Mouse (Mus musculus) C2C12 (cell line): Measurements from ENCODE around the gene Swap70. TPM values are rescaled to one million over a fixed set of nuclear protein-coding genes. Genes with fewer than 3 reads are reported as not detected.

ENCODE experiments used
- H3K27me3 ChIP-seq: one replicate; pipeline ENCODE4 v1.6.1; 2011; ENCODE audit not compliant: control insufficient read depth, insufficient read depth, insufficient read length
- H3K36me3 ChIP-seq: one replicate; pipeline ENCODE4 v1.6.1; 2011; ENCODE audit not compliant: control insufficient read depth, insufficient read depth
- H3K4me3 ChIP-seq: one replicate; pipeline ENCODE4 v1.5.1; 2011; ENCODE audit warnings: mild to moderate bottlenecking, control low read depth; ENCODE audit not compliant: poor library complexity, insufficient read depth, severe bottlenecking
- H3K79me2 ChIP-seq: one replicate; pipeline ENCODE4 v1.6.1; 2011; ENCODE audit not compliant: control insufficient read depth, insufficient read depth
- H3K79me3 ChIP-seq: one replicate; pipeline ENCODE4 v1.6.1; 2011; ENCODE audit warnings: low read depth, control low read depth
- H3ac ChIP-seq: one replicate; pipeline ENCODE3; 2011; ENCODE audit warnings: low read depth; ENCODE audit not compliant: control insufficient read depth, insufficient read length
- CEBPB ChIP-seq: IDR thresholded peaks from one replicate; pipeline ENCODE4 v1.6.1; 2011; ENCODE audit warnings: low read depth, mild to moderate bottlenecking, control low read depth, moderate library complexity
- CTCF ChIP-seq: IDR thresholded peaks from one replicate; pipeline ENCODE4 v1.5.1; 2011; ENCODE audit not compliant: control insufficient read depth, insufficient read depth, insufficient read length
- FOSL1 ChIP-seq: IDR thresholded peaks from one replicate; pipeline ENCODE4 v1.8.0; 2011; ENCODE audit warnings: mild to moderate bottlenecking, low read length; ENCODE audit not compliant: poor library complexity, insufficient read depth, severe bottlenecking
- MAX ChIP-seq: IDR thresholded peaks from one replicate; pipeline ENCODE4 v1.6.1; 2011; ENCODE audit warnings: mild to moderate bottlenecking, control low read depth
- MYOD1 ChIP-seq: IDR thresholded peaks from one replicate; pipeline ENCODE4 v1.6.1; 2011; ENCODE audit warnings: low read depth; ENCODE audit not compliant: control insufficient read depth, insufficient read length
- MYOG ChIP-seq: IDR thresholded peaks from one replicate; pipeline ENCODE4 v1.6.1; 2011; ENCODE audit not compliant: control insufficient read depth, insufficient read length; ENCODE audit errors: extremely low read depth
- USF1 ChIP-seq: IDR thresholded peaks from one replicate; pipeline ENCODE4 v1.6.1; 2011; ENCODE audit warnings: low read depth, mild to moderate bottlenecking, control low read depth, moderate library complexity
- polyA plus RNA-seq: library from polyadenylated mRNA; unstranded; fragments of >200 nt; fragmentation: generic; extraction: Trizol; gene quantifications from one replicate; pipeline ENCODE4 v1.2.1, GENCODE M21; 2012; ENCODE audit warnings: missing spikeins

Gene Swap70
- polyA plus RNA-seq, 1 experiment, result 16.0 TPM

DNA sequence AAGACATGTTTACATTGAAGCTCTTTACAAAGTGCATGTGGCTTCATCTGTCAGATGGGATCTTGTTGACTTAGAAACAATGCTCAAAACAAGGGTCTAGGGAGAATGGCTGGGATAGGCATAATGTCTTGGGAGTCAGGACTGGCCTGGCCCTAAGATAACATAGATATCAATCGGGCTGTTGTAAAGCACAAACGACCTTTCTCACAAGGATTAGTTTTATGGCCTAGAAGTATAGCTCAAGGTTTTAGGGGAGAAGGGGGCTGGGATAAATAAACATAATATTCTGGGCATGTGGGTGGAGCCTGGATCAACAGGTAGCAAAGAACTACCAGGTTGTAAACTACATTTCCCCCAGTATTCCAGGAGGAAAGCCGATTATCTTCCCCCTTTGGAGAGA is 10.5 kb upstream of the Swap70 start:
- TF ChIP-seq USF1, result no peak
- TF ChIP-seq CTCF, result no peak
- TF ChIP-seq MAX, result no peak
- H3K79me3 ChIP-seq, result no peaks in the 10 kb centered on the region
- H3K36me3 ChIP-seq, result no peaks in the 10 kb centered on the region
- H3K4me3 ChIP-seq, result no peak overlapping the region
- no peak overlapping the region for H3ac ChIP-seq
- H3K27me3 ChIP-seq, result no peaks in the 10 kb centered on the region
- no peaks in the 10 kb centered on the region for H3K79me2 ChIP-seq

DNA sequence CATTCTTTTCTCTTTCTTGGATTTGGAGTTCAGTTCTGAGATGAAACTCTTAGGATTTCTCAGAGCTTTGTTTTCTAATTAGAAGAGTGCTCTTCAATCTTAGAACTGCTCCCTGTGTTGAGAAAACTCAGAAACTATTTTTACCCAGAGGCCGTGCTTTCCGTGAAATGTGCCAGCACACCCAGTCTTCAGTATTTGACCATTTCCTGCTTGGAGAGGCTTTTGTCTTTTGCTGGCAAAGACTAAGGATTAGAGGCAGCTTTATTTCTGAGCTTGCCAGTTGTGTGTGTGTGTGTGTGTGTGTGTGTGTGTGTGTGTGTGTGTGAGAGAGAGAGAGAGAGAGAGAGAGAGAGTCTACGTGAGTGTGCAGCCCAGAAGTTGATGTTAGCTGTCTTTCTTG is 6.6 kb upstream of the Swap70 start:
- H3K4me3 ChIP-seq, result no peak overlapping the region
- H3K79me2 ChIP-seq, result no peaks in the 10 kb centered on the region
- no peaks in the 10 kb centered on the region for H3K27me3 ChIP-seq
- H3ac ChIP-seq, result no peak overlapping the region
- no peaks in the 10 kb centered on the region for H3K79me3 ChIP-seq
- TF ChIP-seq CEBPB (no peak), MYOD1 (no peak), CTCF (no peak), FOSL1 (no peak), MAX (no peak), MYOG (no peak), USF1 (no peak)
- no peaks in the 10 kb centered on the region for H3K36me3 ChIP-seq

GRCm38 (mm10) chr7:110221051-110221585 is 393 bp upstream of the Swap70 start:
- Histone ChIP-seq H3K79me2 (peaks cover 42% of the 10 kb centered on the region), H3ac (peak overlapping the region; percentile 34), H3K27me3 (no peaks in the 10 kb centered on the region), H3K79me3 (peaks cover 6% of the 10 kb centered on the region), H3K4me3 (peak overlapping the region; percentile 55), H3K36me3 (peaks cover 6% of the 10 kb centered on the region)
- TF ChIP-seq CTCF (no peak), FOSL1 (no peak), MYOG (no peak), MYOD1 (no peak), MAX (no peak), USF1 (no peak), CEBPB (no peak)

GRCm38 (mm10) chr7:110222583-110223182 is 1.2 kb downstream of the Swap70 start:
- Histone ChIP-seq H3K27me3 (no peaks in the 10 kb centered on the region), H3K79me3 (peaks cover 7% of the 10 kb centered on the region), H3K4me3 (peak overlapping the region; percentile 55), H3K36me3 (peaks cover 6% of the 10 kb centered on the region), H3ac (no peak overlapping the region), H3K79me2 (peaks cover 48% of the 10 kb centered on the region)
- TF ChIP-seq FOSL1, result no peak
- TF ChIP-seq CEBPB, result no peak
- no peak for TF ChIP-seq USF1

DNA sequence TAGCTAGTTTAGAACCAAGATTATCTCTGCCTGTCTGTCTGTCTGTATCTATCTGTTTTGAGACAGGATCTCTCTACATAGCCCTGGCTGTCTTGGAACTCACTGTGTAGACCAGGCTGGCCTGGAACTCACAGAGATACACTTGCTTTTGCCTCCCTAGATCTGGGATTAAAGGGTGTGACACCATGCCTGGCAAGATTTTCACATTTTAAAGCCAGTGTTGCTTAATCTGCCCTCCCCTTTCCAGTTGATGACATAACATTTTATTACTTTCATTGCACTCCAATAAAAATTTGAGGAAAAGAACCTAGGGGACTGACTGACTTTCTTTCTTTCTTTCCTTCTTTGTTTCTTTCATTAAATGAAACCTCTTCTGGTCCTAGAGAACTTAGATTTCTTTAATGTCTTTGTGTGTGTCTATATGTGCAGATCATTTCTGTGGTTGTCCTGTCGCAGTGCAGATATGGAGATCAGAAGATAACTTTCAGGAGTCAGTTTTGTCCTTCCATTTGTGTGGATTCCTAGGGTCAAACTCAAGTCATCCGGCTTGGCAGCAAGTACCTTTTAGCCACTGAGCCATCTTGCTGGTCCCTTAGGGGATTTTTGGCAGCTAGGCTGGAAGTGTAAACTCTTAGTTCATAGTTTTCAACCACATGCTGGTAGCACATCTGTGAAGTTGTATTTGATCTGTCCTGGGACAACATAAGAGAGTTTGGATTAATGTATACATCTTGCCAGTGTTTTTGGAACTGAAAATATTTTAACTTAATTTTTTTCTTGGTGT is 2.4 kb downstream of the Swap70 start:
- Histone ChIP-seq H3K4me3 (no peak overlapping the region), H3ac (no peak overlapping the region), H3K79me3 (peaks cover 11% of the 10 kb centered on the region), H3K79me2 (peaks cover 61% of the 10 kb centered on the region), H3K27me3 (no peaks in the 10 kb centered on the region), H3K36me3 (peaks cover 6% of the 10 kb centered on the region)
- TF ChIP-seq MYOD1 (no peak), MAX (no peak), FOSL1 (no peak), USF1 (no peak), MYOG (no peak), CTCF (no peak), CEBPB (peak; percentile 66)

GRCm38 (mm10) chr7:110226484-110226883 is 5.0 kb downstream of the Swap70 start:
- TF ChIP-seq USF1 (no peak), MYOG (no peak), CEBPB (no peak), MYOD1 (no peak), MAX (no peak), CTCF (no peak), FOSL1 (no peak)

More at GRCm38 (mm10) chr7:110226484-110226883, 5.0 kb downstream of the Swap70 start:
- Histone ChIP-seq H3K79me2 (peaks cover 77% of the 10 kb centered on the region), H3K4me3 (no peak overlapping the region), H3K36me3 (peaks cover 6% of the 10 kb centered on the region), H3K79me3 (peaks cover 11% of the 10 kb centered on the region), H3K27me3 (no peaks in the 10 kb centered on the region), H3ac (no peak overlapping the region)
